Mouse (Mus musculus) adrenal gland, postnatal 4 days (tissue): ENCODE measurements around the gene Arl4d. TPM values are rescaled to one million over a fixed set of nuclear protein-coding genes. Genes with fewer than 3 reads are reported as not detected.

Experiments
- DNase-seq, 2 experiments: peaks; one replicate each; pipeline ENCODE4 v3.0.0; 2021 to 2022; ENCODE audit warnings: low spot score in 2 of 2, mixed read lengths in 2 of 2
- total RNA-seq, 2 experiments: library from RNA; stranded (reverse); gene quantifications; 2 replicates each; pipeline ENCODE4 v1.2.3; 2021

The Arl4d gene
- total RNA-seq, 2 experiments from 2014 or later: 9.9 to 10.4 TPM

GRCm38 (mm10) chr11:101714012-101714411 lies 48.7 kb downstream of the Arl4d start:
- DNase-seq: no peak

Other genes with a start within 250 kb of the Arl4d start
- 10 to 100 TPM; 29.9 to 31.1 TPM for gene Aarsd1, start 247.9 kb upstream of the Arl4d start, total RNA-seq
- 1 to 10 TPM; 3.4 to 5.9 TPM for gene Gm27029, start 240.7 kb upstream of the Arl4d start, total RNA-seq
- gene Rundc1, start 240.5 kb upstream of the Arl4d start, total RNA-seq: 10 to 100 TPM; 20.1 to 22.0 TPM
- 1 to 10 TPM; 6.4 to 6.7 TPM for gene Ptges3l, start 240.2 kb upstream of the Arl4d start, total RNA-seq
- gene Rpl27, start 223.2 kb upstream of the Arl4d start, total RNA-seq: 100 to 1,000 TPM in 1 of 2 experiments, 10 to 100 TPM in 1; 90.3 to 116 TPM
- 10 to 100 TPM; 30.0 to 30.3 TPM for gene Ifi35, start 217.1 kb upstream of the Arl4d start, total RNA-seq
- gene Rnd2, start 200.5 kb upstream of the Arl4d start, total RNA-seq: 10 to 100 TPM; 16.4 to 20.0 TPM
- gene Vat1, start 199.3 kb upstream of the Arl4d start, total RNA-seq: 100 to 1,000 TPM; 103 to 105 TPM
- 10 to 100 TPM; 16.6 to 18.9 TPM for gene Brca1, start 113.6 kb upstream of the Arl4d start, total RNA-seq
- gene Nbr1, start 113.4 kb upstream of the Arl4d start, total RNA-seq: 100 to 1,000 TPM; 167 to 227 TPM
- 10 to 100 TPM; 19.2 to 21.0 TPM for gene Tmem106a, start 83.3 kb upstream of the Arl4d start, total RNA-seq
- not detected for gene Gm11634, start 66.3 kb upstream of the Arl4d start, total RNA-seq
- gene Rdm1, start 38.3 kb upstream of the Arl4d start, total RNA-seq: 10 to 100 TPM; 29.1 to 33.0 TPM
- gene Dhx8, start 67.4 kb downstream of the Arl4d start, total RNA-seq: 10 to 100 TPM; 29.1 to 32.7 TPM
- 1 to 10 TPM; 6.5 to 9.9 TPM for gene Etv4, start 119.8 kb downstream of the Arl4d start, total RNA-seq
- gene Meox1, start 228.8 kb downstream of the Arl4d start, total RNA-seq: 1 to 10 TPM; 7.1 to 7.8 TPM